Mouse (Mus musculus) cerebellum, postnatal 36 days (tissue): ENCODE data around the gene Cmss1.
A peak's percentile ranks its signal among the peaks of the same experiment; 100 is the strongest.
"Not testable (repeated sequence)": the region's sequence is repeated elsewhere in the genome, so short reads cannot be mapped to it uniquely, and the experiment has no call there.

Source experiments
- DNase-seq, 2 experiments: peaks; one replicate each; pipeline ENCODE4 v3.0.0; 2021 to 2022; ENCODE audit warnings: mixed read lengths in 2 of 2

Gene Cmss1

GRCm38 (mm10) chr16:57421680-57422417 is 184.8 kb downstream of the Cmss1 start:
- no peak for DNase-seq

- no peak for DNase-seq
These were observed 185.7 kb downstream of the Cmss1 start for GRCm38 (mm10) chr16:57420773-57421556.

- no peak for DNase-seq
These were observed 186.8 kb downstream of the Cmss1 start for GRCm38 (mm10) chr16:57419881-57420280.

- no peak for DNase-seq
These were observed 187.3 kb downstream of the Cmss1 start for GRCm38 (mm10) chr16:57419332-57419731.

GRCm38 (mm10) chr16:57417955-57418354 is 188.7 kb downstream of the Cmss1 start:
- DNase-seq = no peak

- DNase-seq = no peak
These were observed 189.6 kb downstream of the Cmss1 start for GRCm38 (mm10) chr16:57417017-57417416.

GRCm38 (mm10) chr16:57416049-57416448 is 190.6 kb downstream of the Cmss1 start:
- no peak for DNase-seq

- no peak for DNase-seq
These were observed 193.9 kb downstream of the Cmss1 start for GRCm38 (mm10) chr16:57412766-57413165.

- no peak for DNase-seq
These were observed 202.8 kb downstream of the Cmss1 start for GRCm38 (mm10) chr16:57403825-57404224.

- no peak for DNase-seq
These were observed 203.8 kb downstream of the Cmss1 start for GRCm38 (mm10) chr16:57402910-57403309.

- no peak for DNase-seq
These were observed 205.0 kb downstream of the Cmss1 start for GRCm38 (mm10) chr16:57401702-57402101.

GRCm38 (mm10) chr16:57399566-57399965 is 207.1 kb downstream of the Cmss1 start:
- no peak for DNase-seq

- DNase-seq = peak; percentile 46 to 58
These were observed 208.1 kb downstream of the Cmss1 start for GRCm38 (mm10) chr16:57398387-57399214.

- no peak for DNase-seq
These were observed 208.8 kb downstream of the Cmss1 start for GRCm38 (mm10) chr16:57397845-57398244.

GRCm38 (mm10) chr16:57396249-57396648 is 210.4 kb downstream of the Cmss1 start:
- DNase-seq = no peak

GRCm38 (mm10) chr16:57393161-57393560 is 213.5 kb downstream of the Cmss1 start:
- DNase-seq = no peak

GRCm38 (mm10) chr16:57392461-57392860 is 214.2 kb downstream of the Cmss1 start:
- no peak for DNase-seq

GRCm38 (mm10) chr16:57391171-57391570 is 215.5 kb downstream of the Cmss1 start:
- DNase-seq = not testable (repeated sequence)

GRCm38 (mm10) chr16:57389566-57390251 is 217.0 kb downstream of the Cmss1 start:
- no peak for DNase-seq

GRCm38 (mm10) chr16:57384274-57384673 is 222.4 kb downstream of the Cmss1 start:
- DNase-seq = no peak

- no peak for DNase-seq
These were observed 223.2 kb downstream of the Cmss1 start for GRCm38 (mm10) chr16:57383266-57383971.
